Mouse (Mus musculus) regulatory T cell (primary cell): ENCODE results near the gene Tuba4a.

ENCODE experiments used
- in situ Hi-C: fragments of 300-600 bp; cut with MboI, MseI; formaldehyde crosslinking; loops from one replicate; pipeline ENCODE4 v1.15.1; 2025; ENCODE audit warnings: high pct_unique_total_duplicates

Tuba4a gene

GRCm38 (mm10) chr1:75168472-75169464, 50.9 kb downstream of the Tuba4a start, which contains the start of gene Zfand2b:
TSS of gene Zfand2b (plus strand) at chr1:75168646.
- in situ Hi-C loops = no loop called here

- in situ Hi-C loops = no loop called here
Observed at GRCm38 (mm10) chr1:75168093-75168471, 51.6 kb downstream of the Tuba4a start.
